Mouse (Mus musculus): ENCODE data around the gene Sh3bp5. TPM values are rescaled to one million over a fixed set of nuclear protein-coding genes. Genes with fewer than 3 reads are reported as not detected.

Gene Sh3bp5
- polyA plus RNA-seq, 1 experiment from 2014 or later = 30.1 TPM

GRCm38 (mm10) chr14:31403556-31403955 lies 32.3 kb downstream of the Sh3bp5 start:
- WGBS = 21% methylated on average over 9 of the region's 9 CpGs
- no peak for DNase-seq (ENCODE audit: low spot score)
- H3K4me3 ChIP-seq = peak overlapping the region; percentile 22; the same call in 1 of the 2 replicates
- H3K27ac ChIP-seq = peak overlapping the region; percentile 76
- H3K27me3 ChIP-seq (ENCODE audit: insufficient read depth, poor library complexity, severe bottlenecking) = no peaks in the 10 kb centered on the region
- peaks cover 3% of the 10 kb centered on the region; the same call in 1 of the 2 replicates for H3K36me3 ChIP-seq
- no peaks in the 10 kb centered on the region for H3K9me3 ChIP-seq
- peaks cover 96% of the 10 kb centered on the region for H3K4me1 ChIP-seq

GRCm38 (mm10) chr14:31402693-31403092 lies 33.2 kb downstream of the Sh3bp5 start:
- WGBS = 69% methylated on average over 5 of the region's 5 CpGs
- H3K27me3 ChIP-seq (ENCODE audit: insufficient read depth, poor library complexity, severe bottlenecking) = no peaks in the 10 kb centered on the region
- no peaks in the 10 kb centered on the region for H3K9me3 ChIP-seq
- H3K4me1 ChIP-seq = peaks cover 96% of the 10 kb centered on the region
- DNase-seq (ENCODE audit: low spot score) = no peak
- H3K36me3 ChIP-seq = peaks cover 3% of the 10 kb centered on the region; the same call in 1 of the 2 replicates
- H3K27ac ChIP-seq = peak overlapping the region; percentile 80
- no peak overlapping the region for H3K4me3 ChIP-seq

- WGBS = 71% methylated on average over 6 of the region's 6 CpGs
- no peak for DNase-seq (ENCODE audit: low spot score)
- Histone ChIP-seq H3K4me3 (no peak overlapping the region), H3K27me3 (ENCODE audit: insufficient read depth, poor library complexity, severe bottlenecking) (no peaks in the 10 kb centered on the region), H3K27ac (peak overlapping the region; percentile 80), H3K4me1 (peaks cover 94% of the 10 kb centered on the region), H3K9me3 (no peaks in the 10 kb centered on the region), H3K36me3 (peaks cover 3% of the 10 kb centered on the region; the same call in 1 of the 2 replicates)
Observed at GRCm38 (mm10) chr14:31401918-31402427, 33.9 kb downstream of the Sh3bp5 start.

GRCm38 (mm10) chr14:31400896-31401295 lies 35.0 kb downstream of the Sh3bp5 start:
- H3K27ac ChIP-seq = peak overlapping the region; percentile 80
- H3K27me3 ChIP-seq (ENCODE audit: insufficient read depth, poor library complexity, severe bottlenecking) = no peaks in the 10 kb centered on the region
- H3K36me3 ChIP-seq = peaks cover 3% of the 10 kb centered on the region
- H3K9me3 ChIP-seq = no peaks in the 10 kb centered on the region
- H3K4me3 ChIP-seq = no peak overlapping the region
- H3K4me1 ChIP-seq = peaks cover 87% of the 10 kb centered on the region
- no peak for DNase-seq (ENCODE audit: low spot score)
- WGBS = 59% methylated on average over 11 of the region's 11 CpGs

- Histone ChIP-seq H3K36me3 (peaks cover 9% of the 10 kb centered on the region), H3K27ac (peak overlapping the region; percentile 80), H3K4me3 (no peak overlapping the region), H3K9me3 (no peaks in the 10 kb centered on the region; the same call in 1 of the 2 replicates), H3K27me3 (ENCODE audit: insufficient read depth, poor library complexity, severe bottlenecking) (no peaks in the 10 kb centered on the region), H3K4me1 (peaks cover 80% of the 10 kb centered on the region)
- DNase-seq (ENCODE audit: low spot score) = no peak
- WGBS = 77% methylated on average over 7 of the region's 7 CpGs
Observed at GRCm38 (mm10) chr14:31400246-31400645, 35.6 kb downstream of the Sh3bp5 start.

GRCm38 (mm10) chr14:31399271-31399670 lies 36.6 kb downstream of the Sh3bp5 start:
- 87% methylated on average over 3 of the region's 3 CpGs for WGBS
- no peak for DNase-seq (ENCODE audit: low spot score)
- Histone ChIP-seq H3K4me1 (peaks cover 80% of the 10 kb centered on the region), H3K9me3 (no peaks in the 10 kb centered on the region; the same call in 1 of the 2 replicates), H3K27me3 (ENCODE audit: insufficient read depth, poor library complexity, severe bottlenecking) (no peaks in the 10 kb centered on the region), H3K27ac (0 out of 2 replicates have a peak overlapping the region, but pooled peaks have one; percentile 36), H3K36me3 (peaks cover 13% of the 10 kb centered on the region), H3K4me3 (no peak overlapping the region)

GRCm38 (mm10) chr14:31398819-31399218 lies 37.1 kb downstream of the Sh3bp5 start:
- H3K9me3 ChIP-seq = no peaks in the 10 kb centered on the region; the same call in 1 of the 2 replicates
- peaks cover 80% of the 10 kb centered on the region for H3K4me1 ChIP-seq
- 0 out of 2 replicates have a peak overlapping the region, but pooled peaks have one; percentile 17 for H3K27ac ChIP-seq
- no peak overlapping the region for H3K4me3 ChIP-seq
- no peaks in the 10 kb centered on the region for H3K27me3 ChIP-seq (ENCODE audit: insufficient read depth, poor library complexity, severe bottlenecking)
- peaks cover 13% of the 10 kb centered on the region for H3K36me3 ChIP-seq
- DNase-seq (ENCODE audit: low spot score) = no peak
- 86% methylated on average over 11 of the region's 11 CpGs for WGBS

GRCm38 (mm10) chr14:31397791-31398595 lies 37.9 kb downstream of the Sh3bp5 start:
- no peak overlapping the region for H3K4me3 ChIP-seq
- no peaks in the 10 kb centered on the region; the same call in 1 of the 2 replicates for H3K9me3 ChIP-seq
- peak overlapping the region; percentile 31; the same call in 1 of the 2 replicates for H3K27ac ChIP-seq
- DNase-seq (ENCODE audit: low spot score) = no peak
- 82% methylated on average over 9 of the region's 9 CpGs for WGBS
- H3K27me3 ChIP-seq (ENCODE audit: insufficient read depth, poor library complexity, severe bottlenecking) = no peaks in the 10 kb centered on the region
- H3K36me3 ChIP-seq = peaks cover 13% of the 10 kb centered on the region
- peaks cover 80% of the 10 kb centered on the region for H3K4me1 ChIP-seq

- peak overlapping the region; percentile 31; the same call in 1 of the 2 replicates for H3K27ac ChIP-seq
- H3K9me3 ChIP-seq = no peaks in the 10 kb centered on the region; the same call in 1 of the 2 replicates
- no peak overlapping the region for H3K4me3 ChIP-seq
- DNase-seq (ENCODE audit: low spot score) = no peak
- peaks cover 80% of the 10 kb centered on the region for H3K4me1 ChIP-seq
- peaks cover 13% of the 10 kb centered on the region for H3K36me3 ChIP-seq
- 81% methylated on average over 12 of the region's 12 CpGs for WGBS
- no peaks in the 10 kb centered on the region for H3K27me3 ChIP-seq (ENCODE audit: insufficient read depth, poor library complexity, severe bottlenecking)
Observed at GRCm38 (mm10) chr14:31397353-31397752, 38.5 kb downstream of the Sh3bp5 start.

GRCm38 (mm10) chr14:31396428-31396827 lies 39.5 kb downstream of the Sh3bp5 start:
- peaks cover 13% of the 10 kb centered on the region for H3K36me3 ChIP-seq
- H3K9me3 ChIP-seq = no peaks in the 10 kb centered on the region; the same call in 1 of the 2 replicates
- no peak overlapping the region for H3K27ac ChIP-seq
- peaks cover 77% of the 10 kb centered on the region for H3K4me1 ChIP-seq
- no peak overlapping the region for H3K4me3 ChIP-seq
- DNase-seq (ENCODE audit: low spot score) = no peak
- WGBS = 88% methylated on average over 2 of the region's 2 CpGs
- H3K27me3 ChIP-seq (ENCODE audit: insufficient read depth, poor library complexity, severe bottlenecking) = no peaks in the 10 kb centered on the region

- Histone ChIP-seq H3K27ac (no peak overlapping the region), H3K36me3 (peaks cover 13% of the 10 kb centered on the region), H3K9me3 (no peaks in the 10 kb centered on the region; the same call in 1 of the 2 replicates), H3K4me3 (no peak overlapping the region), H3K27me3 (ENCODE audit: insufficient read depth, poor library complexity, severe bottlenecking) (no peaks in the 10 kb centered on the region), H3K4me1 (peaks cover 70% of the 10 kb centered on the region)
- 86% methylated on average over 7 of the region's 7 CpGs for WGBS
- DNase-seq (ENCODE audit: low spot score) = no peak
Observed at GRCm38 (mm10) chr14:31395629-31396199, 40.2 kb downstream of the Sh3bp5 start.

- Histone ChIP-seq H3K27me3 (ENCODE audit: insufficient read depth, poor library complexity, severe bottlenecking) (no peaks in the 10 kb centered on the region), H3K4me3 (no peak overlapping the region), H3K4me1 (peaks cover 67% of the 10 kb centered on the region), H3K27ac (peak overlapping the region; percentile 76; the same call in 1 of the 2 replicates), H3K9me3 (no peaks in the 10 kb centered on the region; the same call in 1 of the 2 replicates), H3K36me3 (peaks cover 13% of the 10 kb centered on the region)
- no peak for DNase-seq (ENCODE audit: low spot score)
- 83% methylated on average over 9 of the region's 9 CpGs for WGBS
Observed at GRCm38 (mm10) chr14:31394822-31395532, 40.9 kb downstream of the Sh3bp5 start.

Data from heart, embryonic 10.5 days (tissue).